Mouse (Mus musculus): Measurements from ENCODE around the gene Rlim.

GRCm38 (mm10) chrX:103914790-103915189, 66.3 kb downstream of the Rlim start:
- TF ChIP-seq POLR2A (IDR thresholded peaks at IDR 0.05; ENCODE audit: low read depth, low read length), result no peak
- peak; percentile 64 to 72 for TF ChIP-seq CTCF (conservative IDR thresholded peaks at IDR 0.05 in 1 of 2, IDR thresholded peaks at IDR 0.05 in 1 of 2; ENCODE audit: low read depth in 2 of 2, low read length in 2 of 2)
